Mouse (Mus musculus) kidney, postnatal 0 days (tissue): ENCODE measurements around the gene Afap1l2. TPM values are rescaled to one million over a fixed set of nuclear protein-coding genes. Genes with fewer than 3 reads are reported as not detected.

Experiments used
- ATAC-seq: fragments of 200-750 bp; cut with Nextera tagmentation; replicated peaks from 2 replicates; pipeline ENCODE4 v1.8.0; 2017; ENCODE audit warnings: low read depth, moderate number of reproducible peaks, moderate TSS enrichment, moderate library complexity; ENCODE audit not compliant: low FRiP score
- DNase-seq: peaks from one replicate; pipeline ENCODE4 v3.0.0-alpha.2; 2016; ENCODE audit warnings: low spot score
- H3K27ac ChIP-seq: fragments of 300-500 bp; sonication (generic); 2 replicates; pipeline ENCODE4 v1.5.1; 2014; ENCODE audit warnings: mild to moderate bottlenecking
- H3K27me3 ChIP-seq: fragments of 300-500 bp; sonication (generic); 2 replicates; pipeline ENCODE4 v1.6.1; 2014; ENCODE audit warnings: low read length, mixed read lengths; ENCODE audit not compliant: insufficient read depth
- H3K36me3 ChIP-seq: fragments of 300-500 bp; sonication (generic); 2 replicates; pipeline ENCODE4 v1.6.1; 2014; ENCODE audit warnings: low read length, mixed read lengths; ENCODE audit not compliant: insufficient read depth
- H3K4me1 ChIP-seq: fragments of 300-500 bp; sonication (generic); replicated peaks from 2 replicates; pipeline ENCODE4 v1.6.1; 2014; ENCODE audit warnings: antibody characterized with exemption, low read length, mixed read lengths; ENCODE audit not compliant: insufficient read depth
- H3K4me2 ChIP-seq: fragments of 300-500 bp; sonication (generic); 2 replicates; pipeline ENCODE4 v1.6.1; 2014; ENCODE audit warnings: mild to moderate bottlenecking, low read length, moderate library complexity, mixed read lengths
- H3K4me3 ChIP-seq: fragments of 300-500 bp; sonication (generic); replicated peaks from 2 replicates; pipeline ENCODE4 v1.5.1; 2014; ENCODE audit warnings: low read depth, low read length
- H3K9ac ChIP-seq: fragments of 300-500 bp; sonication (generic); 2 replicates; pipeline ENCODE4 v1.6.1; 2014; ENCODE audit warnings: low read depth, low read length
- H3K9me3 ChIP-seq: fragments of 300-500 bp; sonication (generic); replicated peaks from 2 replicates; pipeline ENCODE4 v1.6.1; 2016; ENCODE audit warnings: low read length, inconsistent platforms, mixed read lengths
- CTCF ChIP-seq: IDR thresholded peaks from 2 replicates; pipeline ENCODE4 v1.5.1; 2016; ENCODE audit warnings: antibody characterized with exemption, low read depth, mild to moderate bottlenecking, moderate library complexity
- WGBS: fragments of 180-500 bp; shearing (Covaris S2); extraction: QIAGEN DNeasy Blood & Tissue Kit; methylation state at CpG from one replicate; pipeline ENCODE4 v1.1.7; 2014; 5-methylcytosine and 5-hydroxymethylcytosine counted together
- polyA plus RNA-seq: library from polyadenylated mRNA; unstranded; fragments of >200 nt; fragmentation: Nextera tagmentation; extraction: Ambion mirVana; gene quantifications from 2 replicates; pipeline ENCODE4 v1.2.1, GENCODE M21; 2015

Afap1l2 gene
- polyA plus RNA-seq, 1 experiment from 2014 or later = 21.3 TPM

DNA sequence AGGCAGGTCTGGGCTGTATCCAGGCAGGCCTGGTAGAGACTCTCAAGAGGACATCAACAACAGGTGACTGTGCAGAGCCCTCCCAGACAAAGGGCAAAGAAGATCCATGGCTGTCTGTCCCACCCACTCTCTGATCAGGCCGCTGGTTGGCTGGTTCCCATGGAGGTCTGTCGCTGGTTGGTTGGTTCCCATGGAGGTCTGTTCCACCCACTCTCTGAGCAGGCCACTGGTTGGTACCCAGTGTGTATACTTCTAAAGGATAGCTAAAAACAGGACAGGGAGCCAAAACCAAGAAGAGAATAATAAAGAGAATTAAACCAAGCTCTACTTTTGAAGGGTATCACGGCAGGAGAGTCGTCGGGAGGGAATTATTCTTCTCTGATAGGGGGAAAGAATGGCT, 31.5 kb downstream of the Afap1l2 start:
- Histone ChIP-seq H3K9ac (no peak overlapping the region), H3K9me3 (no peaks in the 10 kb centered on the region), H3K4me2 (no peak overlapping the region), H3K27me3 (no peaks in the 10 kb centered on the region), H3K27ac (no peak overlapping the region), H3K36me3 (no peaks in the 10 kb centered on the region), H3K4me3 (no peak overlapping the region), H3K4me1 (no peaks in the 10 kb centered on the region; the same call in 1 of the 2 replicates)
- no peak for TF ChIP-seq CTCF
- no peak for ATAC-seq
- WGBS = 89% methylated on average over 5 of the region's 5 CpGs
- no peak for DNase-seq

DNA sequence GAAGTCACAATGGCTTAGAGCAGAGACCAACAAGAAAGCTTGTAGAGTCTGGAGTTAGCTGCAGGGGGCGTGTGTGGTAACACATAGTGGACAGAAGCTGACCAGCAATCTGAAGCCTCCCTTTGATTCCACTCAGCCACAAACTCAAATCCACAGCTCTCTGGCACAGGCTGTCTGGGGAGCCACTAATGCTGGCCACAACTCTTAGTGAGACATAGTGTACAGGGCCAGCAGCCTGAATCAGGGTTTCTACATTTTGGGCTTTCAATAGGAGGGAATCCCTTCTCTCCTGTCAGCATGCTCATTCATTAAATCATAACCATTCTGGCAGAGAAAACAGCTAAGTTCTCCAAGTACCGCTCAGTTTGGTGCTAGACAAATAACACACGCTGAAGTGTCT, 32.5 kb downstream of the Afap1l2 start:
- no peaks in the 10 kb centered on the region; the same call in 1 of the 2 replicates for H3K4me1 ChIP-seq
- H3K4me3 ChIP-seq = no peak overlapping the region
- no peaks in the 10 kb centered on the region for H3K9me3 ChIP-seq
- H3K27me3 ChIP-seq = no peaks in the 10 kb centered on the region
- WGBS = 88% methylated on average over 3 of the region's 3 CpGs
- no peak for DNase-seq
- no peak overlapping the region for H3K4me2 ChIP-seq
- H3K9ac ChIP-seq = no peak overlapping the region
- TF ChIP-seq CTCF = no peak; the same call in 1 of the 2 replicates
- no peak for ATAC-seq
- no peak overlapping the region for H3K27ac ChIP-seq
- no peaks in the 10 kb centered on the region for H3K36me3 ChIP-seq

DNA sequence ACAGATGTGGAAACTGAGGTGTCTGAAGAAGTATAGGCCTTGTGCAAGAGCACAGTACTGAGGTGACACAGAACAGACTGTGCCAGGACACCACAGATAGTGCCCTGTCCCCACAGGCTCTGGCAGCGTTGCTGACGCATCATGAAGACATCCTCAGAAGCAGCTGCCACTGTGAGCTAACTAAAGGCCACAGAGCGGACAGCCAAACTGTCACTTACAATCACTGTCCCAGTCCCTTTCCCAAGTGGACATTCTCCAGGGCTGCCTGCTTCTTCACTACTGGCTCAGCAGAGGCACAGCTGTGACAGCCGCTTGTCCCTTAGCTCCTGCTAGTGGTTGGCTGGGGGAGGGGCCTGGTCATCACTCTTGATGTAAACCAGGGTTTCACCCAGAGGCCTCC, 33.9 kb downstream of the Afap1l2 start:
- Histone ChIP-seq H3K27ac (no peak overlapping the region), H3K4me1 (no peaks in the 10 kb centered on the region; the same call in 1 of the 2 replicates), H3K4me3 (no peak overlapping the region), H3K9ac (no peak overlapping the region), H3K9me3 (no peaks in the 10 kb centered on the region), H3K36me3 (no peaks in the 10 kb centered on the region), H3K4me2 (no peak overlapping the region), H3K27me3 (no peaks in the 10 kb centered on the region)
- TF ChIP-seq CTCF = no peak
- 71% methylated on average over 4 of the region's 4 CpGs for WGBS
- DNase-seq (no peak), ATAC-seq (no peak)

DNA sequence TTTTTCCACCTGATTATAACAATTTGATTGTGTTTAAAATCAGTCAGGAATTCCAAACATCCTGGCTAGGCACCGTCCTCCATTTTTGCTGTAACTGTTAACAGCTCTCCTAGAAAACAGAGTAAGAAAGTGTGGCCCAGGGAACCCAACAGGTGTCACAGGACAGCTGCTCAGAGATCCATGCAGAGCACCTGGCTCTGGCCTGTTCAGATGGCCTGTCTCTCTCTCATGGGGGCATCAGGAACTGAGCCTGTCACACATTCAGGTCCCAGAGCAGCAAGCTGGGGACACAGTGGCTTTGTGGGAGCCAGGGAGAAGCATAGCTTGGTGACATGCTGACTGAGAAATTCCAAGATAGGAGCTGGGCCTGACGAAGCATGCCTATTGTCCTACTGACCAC, 35.3 kb downstream of the Afap1l2 start:
- no peak for TF ChIP-seq CTCF
- no peaks in the 10 kb centered on the region; the same call in 1 of the 2 replicates for H3K4me1 ChIP-seq
- H3K4me3 ChIP-seq = no peak overlapping the region
- 88% methylated on average over 2 of the region's 2 CpGs for WGBS
- no peak overlapping the region for H3K27ac ChIP-seq
- ATAC-seq (no peak), DNase-seq (no peak)
- H3K9ac ChIP-seq = no peak overlapping the region
- no peaks in the 10 kb centered on the region for H3K9me3 ChIP-seq
- no peak overlapping the region for H3K4me2 ChIP-seq
- no peaks in the 10 kb centered on the region for H3K36me3 ChIP-seq
- no peaks in the 10 kb centered on the region for H3K27me3 ChIP-seq

DNA sequence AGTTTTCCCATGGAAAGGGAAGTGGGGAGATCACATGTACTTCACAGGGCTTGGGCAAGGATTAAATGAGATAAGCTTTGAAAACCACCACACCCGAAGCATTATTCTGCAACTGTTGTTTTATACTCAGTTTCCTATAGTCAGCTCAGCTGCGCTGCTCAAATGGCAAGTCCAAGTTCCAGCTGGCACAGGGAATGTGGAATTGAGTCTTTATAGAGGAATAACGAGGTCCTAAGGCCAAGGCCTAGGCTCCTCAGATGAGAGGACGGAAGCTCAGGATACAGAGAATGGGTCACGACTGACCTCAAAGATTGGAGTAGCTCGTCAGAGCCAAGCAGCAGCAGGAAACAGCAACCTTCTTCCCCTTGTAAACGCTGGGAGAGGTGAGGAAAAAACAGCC, 36.7 kb downstream of the Afap1l2 start:
- Histone ChIP-seq H3K9me3 (no peaks in the 10 kb centered on the region), H3K4me1 (no peaks in the 10 kb centered on the region; the same call in 1 of the 2 replicates), H3K4me2 (no peak overlapping the region), H3K27ac (no peak overlapping the region), H3K4me3 (no peak overlapping the region), H3K27me3 (no peaks in the 10 kb centered on the region), H3K9ac (no peak overlapping the region), H3K36me3 (no peaks in the 10 kb centered on the region)
- DNase-seq (no peak), ATAC-seq (no peak)
- no peak for TF ChIP-seq CTCF
- 65% methylated on average over 7 of the region's 7 CpGs for WGBS

DNA sequence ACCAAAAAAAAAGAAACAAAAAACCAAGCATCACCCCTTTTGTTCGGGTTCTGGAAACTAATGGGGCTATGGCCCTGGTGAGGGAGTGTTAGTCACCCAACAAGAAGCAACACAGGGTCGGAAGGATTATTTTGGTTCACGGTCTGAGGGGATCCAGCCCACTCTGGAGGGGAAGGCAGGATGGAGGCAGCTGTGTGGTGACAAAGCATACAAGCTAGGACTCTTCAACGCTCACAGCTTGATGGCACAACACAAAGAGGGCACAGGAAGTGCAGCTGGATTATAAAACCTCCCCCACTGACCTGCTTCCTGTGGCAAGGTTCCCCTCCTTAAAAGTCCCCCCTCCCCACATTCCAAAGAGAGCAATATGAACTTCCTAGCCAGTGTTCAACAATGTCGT, 44.2 kb downstream of the Afap1l2 start:
- DNase-seq (no peak), ATAC-seq (no peak)
- Histone ChIP-seq H3K9ac (no peak overlapping the region), H3K4me1 (peaks cover 3% of the 10 kb centered on the region; the same call in 1 of the 2 replicates), H3K27me3 (no peaks in the 10 kb centered on the region), H3K4me3 (no peak overlapping the region), H3K4me2 (no peak overlapping the region), H3K9me3 (no peaks in the 10 kb centered on the region), H3K27ac (no peak overlapping the region), H3K36me3 (no peaks in the 10 kb centered on the region)
- WGBS = 53% methylated on average over 5 of the region's 5 CpGs
- TF ChIP-seq CTCF = no peak

DNA sequence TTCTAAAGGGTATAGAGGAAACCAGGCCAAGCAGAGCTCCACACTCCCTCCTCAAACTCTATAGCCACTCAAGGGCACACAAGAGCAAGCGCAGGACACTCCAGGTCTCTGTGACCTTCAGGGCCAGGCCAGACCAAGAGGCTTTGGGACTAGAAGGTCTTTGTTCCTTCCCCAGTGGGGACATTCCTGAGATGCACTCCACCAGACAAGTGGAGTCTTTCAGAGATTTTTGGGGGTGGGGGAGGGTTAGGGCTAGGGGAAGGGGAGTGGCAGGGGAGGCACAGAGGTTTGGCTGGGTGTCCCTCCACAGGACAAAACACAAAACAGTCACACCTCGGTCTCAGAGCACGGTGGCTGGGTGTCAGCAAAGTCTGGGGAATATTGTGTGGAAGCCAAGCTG, 48.4 kb downstream of the Afap1l2 start:
- Histone ChIP-seq H3K4me3 (no peak overlapping the region), H3K27me3 (no peaks in the 10 kb centered on the region), H3K9me3 (no peaks in the 10 kb centered on the region), H3K4me2 (no peak overlapping the region), H3K36me3 (no peaks in the 10 kb centered on the region), H3K4me1 (peaks cover 3% of the 10 kb centered on the region), H3K9ac (no peak overlapping the region), H3K27ac (peak overlapping the region; percentile 81)
- no peak for DNase-seq
- no peak for ATAC-seq
- no peak for TF ChIP-seq CTCF
- WGBS = 66% methylated on average over 3 of the region's 3 CpGs
